Mouse (Mus musculus): ENCODE results near the gene Plxna1.

Gene Plxna1

DNA sequence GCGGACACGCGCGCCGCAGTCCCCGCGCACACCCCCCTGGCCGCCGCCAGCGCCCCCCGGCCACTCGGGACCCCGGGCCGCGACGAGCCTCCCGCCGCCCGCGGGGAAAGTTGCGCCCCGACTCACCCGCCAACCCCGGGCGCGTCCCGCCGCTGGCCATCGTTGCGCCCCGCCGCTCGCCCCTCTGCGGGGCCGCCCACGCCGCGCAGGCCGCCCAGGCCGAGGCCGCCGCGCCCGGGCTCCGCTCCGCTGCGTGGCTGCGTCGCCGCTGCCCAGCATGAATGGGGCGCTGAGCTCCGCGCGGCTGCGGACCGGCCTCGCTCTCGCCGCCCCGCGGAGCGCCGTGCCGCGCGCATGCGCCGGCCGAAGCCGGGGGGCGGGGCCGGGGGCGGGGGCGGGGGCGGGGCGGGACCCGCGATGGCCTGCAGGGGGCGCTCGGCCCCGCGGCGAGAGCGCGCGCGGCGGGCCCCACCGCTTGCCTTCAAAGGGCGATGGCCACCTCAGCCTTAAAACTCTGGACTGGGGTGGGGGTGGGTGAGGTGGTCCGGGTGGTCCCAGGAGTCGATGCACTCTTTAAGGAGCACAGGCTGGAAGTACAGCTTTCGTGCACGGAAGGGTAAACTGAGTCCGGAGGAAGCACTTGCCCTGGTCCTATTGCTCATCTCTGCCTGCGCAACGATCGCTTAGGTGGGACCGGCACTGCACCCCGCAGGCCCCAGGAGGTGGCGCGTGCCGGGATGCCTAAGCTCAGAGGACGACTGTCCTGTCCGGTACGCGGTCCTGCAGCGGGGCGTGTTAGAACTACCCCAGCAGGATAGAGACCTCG lies at the start of gene Plxna1:
Plxna1 (minus strand) TSS at position 340 of the 826 bp plus-strand sequence.
- DNase-seq (ENCODE audit: low spot score), result peak; percentile 76

DNA sequence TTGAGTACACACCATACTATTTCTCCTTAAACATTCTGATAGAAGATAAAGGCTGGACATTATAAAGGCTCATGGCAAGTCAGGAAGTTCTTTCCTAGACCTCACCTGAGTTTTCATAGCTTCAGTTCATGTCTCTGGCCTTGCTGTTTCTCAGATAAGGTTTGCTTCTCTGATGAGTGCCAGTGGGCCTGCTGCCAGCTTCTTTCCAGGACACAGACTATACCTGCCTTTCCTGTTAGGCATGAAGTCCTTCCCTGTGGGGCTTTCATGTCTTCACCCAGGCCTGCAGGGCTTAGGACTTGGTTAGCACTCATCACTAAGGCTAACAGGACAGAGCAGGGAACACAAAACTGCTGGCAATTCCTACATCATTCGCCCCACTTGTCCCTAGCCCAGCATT lies 46.6 kb upstream of the Plxna1 start:
- DNase-seq (ENCODE audit: low spot score), result no peak

DNA sequence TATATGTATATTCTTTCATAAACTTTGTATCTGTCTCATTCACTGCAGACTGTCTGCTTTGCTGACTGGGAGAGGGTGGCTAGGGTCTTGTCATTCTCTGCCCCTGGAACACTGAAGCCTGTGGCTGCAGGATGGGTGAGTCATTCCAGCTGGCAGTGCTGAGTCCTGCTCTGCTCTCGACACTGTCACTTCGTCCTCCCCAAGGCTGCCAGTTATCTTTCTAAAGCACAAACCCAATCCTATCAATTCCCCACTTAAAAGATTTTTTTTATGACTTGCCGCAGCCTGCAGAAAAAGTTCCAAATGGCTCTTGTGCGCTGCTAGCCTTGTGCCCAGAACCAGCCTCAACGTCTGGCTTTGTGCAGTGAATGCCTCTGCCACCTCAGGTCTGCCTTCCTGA lies 45.8 kb upstream of the Plxna1 start:
- no peak for DNase-seq (ENCODE audit: low spot score)

DNA sequence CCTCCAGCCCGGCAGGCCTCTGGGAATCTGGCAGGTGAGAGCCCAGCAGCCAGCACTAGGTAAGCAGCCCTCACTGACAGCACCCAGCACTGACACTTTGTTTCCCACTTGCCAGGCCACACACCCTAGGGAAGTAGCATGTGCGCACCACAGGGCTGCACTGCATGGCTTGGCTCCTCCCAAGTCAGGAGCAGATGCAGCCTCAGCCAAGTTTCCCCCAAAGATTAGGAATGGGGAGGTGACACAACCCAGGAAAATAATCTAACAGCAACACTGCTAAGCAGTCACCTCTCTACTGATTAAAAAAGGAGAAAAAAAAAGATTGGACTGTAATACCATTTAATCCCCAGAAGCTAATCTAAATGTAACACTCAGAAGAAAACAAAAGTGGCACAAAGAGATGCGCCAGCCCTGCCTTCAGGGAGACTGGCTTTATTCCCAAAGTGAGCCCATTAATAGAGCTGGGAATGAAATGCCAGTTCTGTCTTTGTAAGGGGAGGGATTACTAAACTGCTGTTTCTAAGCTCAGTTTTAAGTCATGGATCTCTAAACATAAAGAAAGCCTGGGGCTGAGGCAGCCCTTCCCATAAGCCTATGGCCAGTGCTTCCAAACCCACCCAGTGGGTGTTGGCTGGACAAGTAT lies 44.9 kb upstream of the Plxna1 start:
- DNase-seq (ENCODE audit: low spot score), result no peak

DNA sequence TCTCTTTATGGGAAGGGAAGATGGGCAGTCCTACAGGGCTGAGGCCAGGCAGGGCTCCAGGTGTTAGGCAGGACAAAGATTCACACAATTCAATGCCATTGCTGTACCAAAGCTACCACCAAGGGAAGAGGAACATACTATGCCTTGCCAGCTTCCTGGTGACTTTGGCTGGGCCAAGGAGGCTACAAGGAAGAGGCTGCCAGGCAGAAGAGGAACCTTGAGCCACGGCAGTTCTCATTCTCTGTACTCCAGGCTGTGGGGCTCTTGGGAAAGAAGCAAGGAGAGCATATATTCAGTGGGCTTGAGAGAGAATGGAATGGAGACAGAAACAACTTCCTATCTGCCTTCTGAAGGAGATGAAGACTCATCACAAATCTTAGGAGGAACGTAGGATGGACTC lies 42.5 kb upstream of the Plxna1 start:
- no peak for DNase-seq (ENCODE audit: low spot score)

DNA sequence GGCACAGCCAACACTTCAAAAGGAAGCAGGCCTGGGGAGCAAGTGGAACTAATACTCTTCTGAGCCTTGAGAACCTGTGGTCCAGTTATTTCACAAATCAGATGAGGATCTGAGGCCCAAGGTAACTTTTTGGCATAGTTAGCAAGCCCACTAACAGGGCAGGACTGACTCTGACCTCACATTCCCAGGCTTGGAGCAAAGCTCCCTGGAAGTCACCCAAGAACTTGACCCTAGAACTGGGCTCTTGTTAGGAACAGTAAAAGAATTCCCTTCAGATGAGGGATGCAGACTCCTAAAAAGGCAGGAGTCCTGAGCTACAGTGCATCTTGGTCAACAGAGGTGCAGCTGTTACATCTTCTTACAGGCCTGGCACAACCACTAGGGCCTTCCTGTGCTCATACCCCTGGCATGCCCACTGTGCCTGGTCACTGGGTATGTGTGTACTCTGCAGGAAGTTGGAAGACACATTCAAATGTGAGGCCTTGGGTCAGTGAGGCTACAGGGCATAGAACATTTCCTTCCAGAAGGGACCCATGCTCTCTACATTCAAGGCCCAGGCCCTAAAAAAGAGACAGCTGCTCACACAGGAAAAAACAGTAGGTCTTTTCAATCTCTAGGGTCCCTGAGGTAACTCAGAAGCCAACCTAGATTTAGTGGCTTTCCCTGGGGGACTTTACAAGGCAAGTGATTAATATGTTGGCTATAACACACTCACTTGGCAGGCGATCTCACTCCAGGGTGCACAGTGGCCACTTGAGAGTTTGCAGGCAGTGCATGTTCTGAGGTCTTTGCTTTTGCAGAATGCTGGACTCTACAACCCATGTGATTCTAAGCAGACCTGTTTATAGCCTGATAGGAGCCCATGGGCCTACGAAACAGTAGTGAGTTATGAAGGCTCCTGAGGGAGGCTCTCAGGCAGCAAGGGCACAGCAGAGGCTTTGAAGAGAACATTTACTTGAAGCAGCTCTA lies 41.1 kb upstream of the Plxna1 start:
- DNase-seq (ENCODE audit: low spot score), result no peak

DNA sequence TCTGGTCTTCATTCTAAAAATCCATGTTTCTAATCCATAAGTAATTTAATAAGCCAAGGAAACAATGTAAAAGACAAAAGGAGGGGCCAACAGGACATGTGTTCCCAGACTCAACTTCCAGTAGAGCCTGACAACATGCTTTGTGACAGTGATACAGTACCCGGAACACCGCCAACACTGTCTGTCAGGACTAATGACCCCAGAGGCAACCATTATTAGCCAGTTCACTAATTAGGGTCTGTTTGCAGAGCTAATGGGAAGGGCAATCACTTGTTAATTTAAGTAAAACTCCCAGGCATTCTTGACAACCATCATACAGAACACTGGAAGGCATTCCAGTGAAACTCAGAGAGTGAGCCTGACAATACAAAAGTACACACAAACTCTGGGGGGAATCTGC lies 40.0 kb upstream of the Plxna1 start:
- no peak for DNase-seq (ENCODE audit: low spot score)

DNA sequence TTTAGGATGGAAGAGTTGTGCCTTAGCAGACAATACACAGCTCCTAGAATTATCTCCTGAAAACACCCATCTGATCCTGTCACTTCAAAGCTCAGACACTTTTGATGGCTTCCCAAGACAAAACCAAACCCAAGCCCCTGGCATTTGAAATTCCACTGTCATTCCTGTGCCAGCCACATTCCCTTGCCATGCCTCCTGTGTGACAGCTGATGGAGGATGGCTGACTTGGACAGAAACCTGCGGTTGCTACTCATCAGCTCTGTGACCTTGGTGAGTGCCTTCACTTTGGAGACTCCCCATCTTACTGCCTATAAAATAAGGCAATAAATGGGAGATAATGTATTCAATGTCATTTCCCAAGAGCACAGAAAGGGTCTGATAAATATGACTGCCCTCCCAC lies 37.1 kb upstream of the Plxna1 start:
- DNase-seq (ENCODE audit: low spot score), result no peak

DNA sequence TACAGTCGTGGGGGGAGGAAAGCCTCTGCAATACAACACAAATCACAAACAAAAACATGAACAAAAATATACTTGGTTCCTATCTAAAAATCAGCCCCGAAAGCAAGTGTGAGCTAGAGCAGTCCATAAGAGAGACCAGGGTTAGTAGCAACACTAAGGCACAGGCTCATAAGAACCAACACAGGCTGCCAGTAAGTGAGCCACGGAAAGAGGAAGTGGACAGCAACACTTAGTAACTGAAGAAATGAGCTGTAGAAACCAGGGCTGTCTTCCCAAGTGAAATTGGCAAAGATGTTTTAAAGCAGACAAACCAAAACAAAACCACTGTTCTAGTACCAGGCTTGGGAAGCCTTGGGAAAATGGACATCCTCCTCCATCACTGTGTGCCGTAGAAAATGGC lies 35.5 kb upstream of the Plxna1 start:
- no peak for DNase-seq (ENCODE audit: low spot score)

DNA sequence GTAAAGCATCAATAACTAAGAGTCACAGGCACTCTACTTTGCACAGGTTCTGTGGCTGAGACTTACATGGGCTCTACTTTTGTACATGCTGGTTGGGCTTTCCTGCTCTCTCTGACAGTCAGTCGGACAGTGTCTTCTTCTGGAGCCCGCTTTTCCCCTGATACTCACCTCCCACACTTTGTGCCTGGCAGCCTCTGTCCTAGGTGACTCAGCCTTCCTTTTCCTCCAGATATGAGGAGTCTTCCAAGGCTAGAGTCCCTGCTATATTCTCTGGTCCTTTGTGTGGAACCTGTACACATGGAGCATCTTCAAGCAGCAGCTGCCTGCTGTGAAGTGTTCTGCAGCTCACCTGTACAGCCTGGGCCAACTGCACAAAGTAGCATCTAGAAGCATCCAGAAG lies 31.4 kb upstream of the Plxna1 start:
- DNase-seq (ENCODE audit: low spot score), result no peak

DNA sequence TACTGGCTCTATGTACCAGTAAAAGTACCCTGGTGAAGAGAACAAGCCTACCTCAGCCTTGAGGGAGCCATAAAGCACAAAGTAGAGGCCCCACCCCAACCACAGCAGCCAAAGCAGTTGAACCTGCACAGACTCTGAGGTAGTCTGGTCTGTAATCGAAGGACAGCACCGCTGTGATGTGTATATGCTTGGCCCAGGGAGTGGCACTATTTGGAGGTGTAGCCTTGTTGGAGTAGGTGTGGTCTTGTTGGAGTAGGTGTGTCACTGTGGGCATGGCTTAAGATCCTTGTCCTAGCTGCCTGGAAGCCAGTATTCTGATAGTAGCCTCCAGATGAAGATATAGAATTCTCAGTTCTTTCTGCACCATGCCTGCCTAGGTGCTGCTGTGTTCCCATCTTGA lies 29.8 kb upstream of the Plxna1 start:
- no peak for DNase-seq (ENCODE audit: low spot score)

DNA sequence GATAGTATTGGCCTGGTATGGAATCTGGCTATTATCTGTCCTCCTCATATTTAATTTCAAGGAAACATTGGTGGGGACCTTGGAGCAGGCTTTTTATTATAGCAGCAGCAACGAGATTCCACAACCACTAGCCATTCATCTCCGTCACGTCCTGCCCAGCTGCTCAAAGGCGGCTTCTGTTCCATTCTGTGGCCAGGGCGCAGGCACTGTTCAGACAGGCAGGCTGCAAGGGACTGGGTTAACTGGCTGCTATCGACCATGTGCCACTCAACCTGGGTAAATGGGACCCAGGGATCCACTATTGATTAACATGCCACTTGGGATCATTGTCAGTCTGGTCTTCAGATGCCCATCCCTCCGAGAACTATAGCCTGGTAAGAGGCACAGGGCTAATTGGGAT lies 27.4 kb upstream of the Plxna1 start:
- DNase-seq (ENCODE audit: low spot score), result no peak

DNA sequence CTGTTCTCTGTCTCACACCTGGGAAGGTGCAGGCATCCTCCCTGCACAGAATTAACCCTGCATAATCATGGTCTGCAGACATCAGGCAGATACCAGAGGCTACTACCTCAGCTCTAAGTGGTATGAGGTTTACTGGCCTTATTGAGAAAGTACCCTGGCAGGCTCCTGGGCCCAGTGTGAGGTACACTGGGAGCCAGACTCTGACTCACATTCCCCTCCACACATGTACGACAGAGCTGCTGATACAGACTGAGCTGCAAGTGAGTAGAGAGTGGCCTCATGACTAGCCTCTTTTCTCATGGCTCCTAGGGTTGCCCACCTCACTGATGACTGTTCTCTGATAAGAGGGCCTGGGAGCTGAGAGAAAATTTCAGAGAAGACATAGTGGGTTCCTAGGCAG lies 24.5 kb upstream of the Plxna1 start:
- no peak for DNase-seq (ENCODE audit: low spot score)

DNA sequence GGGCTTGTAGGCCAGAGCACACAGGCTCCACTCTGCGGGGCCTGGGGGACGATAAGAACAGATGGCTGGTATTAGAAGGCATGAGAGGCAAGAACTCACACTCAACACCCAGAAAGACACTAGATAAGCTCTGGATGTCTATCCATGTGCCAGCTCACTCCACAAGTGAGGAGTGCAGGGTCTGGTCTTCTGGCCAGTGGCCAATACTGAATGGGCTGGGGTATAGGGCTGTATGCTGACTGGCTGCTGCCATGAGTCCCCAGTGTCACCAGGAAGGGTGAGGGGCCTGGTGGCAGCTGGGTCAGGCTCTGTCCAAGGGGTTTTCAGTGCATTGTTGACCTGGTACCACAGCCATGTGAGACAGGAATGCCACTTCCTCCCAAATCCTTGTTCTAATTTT lies 22.3 kb upstream of the Plxna1 start:
- DNase-seq (ENCODE audit: low spot score), result no peak

DNA sequence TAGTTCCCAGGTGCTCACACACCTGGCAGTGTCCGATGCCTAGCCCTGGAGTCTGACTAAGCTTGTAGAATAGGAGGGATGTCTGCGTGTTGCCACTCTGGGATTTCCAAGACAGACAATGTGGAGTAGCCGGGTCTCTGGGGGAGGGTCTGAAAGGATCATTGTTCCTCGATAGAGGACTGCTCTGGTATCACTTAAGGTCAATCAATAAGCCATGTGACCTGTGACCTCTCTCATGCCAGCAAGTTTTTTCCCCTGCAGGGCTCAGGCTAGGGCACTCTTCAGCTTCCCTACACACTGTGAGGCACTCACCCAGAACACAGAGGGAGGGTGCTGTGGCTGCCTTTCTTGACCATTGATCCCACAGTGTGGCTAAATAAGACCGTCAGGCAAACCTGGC lies 19.4 kb upstream of the Plxna1 start:
- no peak for DNase-seq (ENCODE audit: low spot score)

DNA sequence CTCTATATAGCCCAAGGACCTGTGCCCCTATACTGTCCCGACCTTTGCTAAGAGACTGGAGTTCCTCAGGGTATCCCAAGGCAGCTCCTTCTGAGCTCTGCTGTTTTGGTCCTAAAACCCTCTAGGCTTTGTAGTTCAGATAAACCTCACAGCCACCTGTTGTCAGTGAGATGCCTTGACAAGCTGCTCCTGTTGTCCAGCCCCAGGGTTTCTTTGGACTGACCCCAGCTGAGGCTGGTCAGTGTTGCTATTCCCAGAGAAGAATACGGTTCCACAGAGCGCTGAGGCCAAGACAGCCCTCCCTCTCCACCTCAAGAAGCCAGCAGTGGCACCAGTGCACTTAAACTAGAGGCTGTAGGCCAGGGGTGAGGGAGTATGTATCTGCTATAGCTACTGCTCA lies 18.8 kb upstream of the Plxna1 start:
- DNase-seq (ENCODE audit: low spot score), result no peak

DNA sequence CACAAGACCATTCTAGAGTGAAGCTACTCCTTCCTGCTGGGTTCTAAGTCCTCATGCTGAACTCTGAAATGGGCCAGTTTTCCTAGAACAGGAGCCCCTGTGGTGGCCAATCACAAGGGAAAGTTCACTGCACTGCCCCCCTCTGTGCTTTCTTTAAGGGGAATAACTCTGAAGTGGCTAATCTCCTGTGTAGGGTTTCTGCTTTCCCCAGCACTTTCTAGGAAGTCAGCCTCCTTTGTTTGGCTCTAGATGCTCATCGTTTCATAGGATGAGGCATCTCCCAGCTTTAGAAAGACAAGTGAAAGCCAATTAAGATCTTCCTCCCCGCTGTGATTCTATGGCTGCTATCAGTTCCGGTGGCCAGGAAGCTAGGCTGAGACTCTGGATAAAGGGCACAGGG lies 18.3 kb upstream of the Plxna1 start:
- no peak for DNase-seq (ENCODE audit: low spot score)

DNA sequence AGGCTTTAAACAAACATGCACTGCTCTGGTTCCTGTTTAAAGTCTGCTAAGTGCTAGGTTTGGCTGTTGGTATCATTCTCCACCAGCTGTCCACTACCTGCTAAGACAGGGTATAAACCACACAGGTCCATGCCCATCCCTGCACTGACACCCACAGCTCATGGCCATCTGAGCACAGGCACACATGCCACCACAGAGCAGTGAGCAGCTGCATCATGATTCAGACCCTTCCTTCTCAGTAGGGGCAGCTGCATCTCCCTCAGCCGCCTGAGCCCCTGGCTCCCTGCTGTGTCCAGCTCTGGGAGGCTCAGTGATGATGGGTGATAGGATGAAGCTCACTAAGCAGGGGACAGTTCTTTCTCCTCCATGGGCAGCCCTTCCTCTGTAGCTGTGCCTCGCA lies 15.8 kb upstream of the Plxna1 start:
- no peak for DNase-seq (ENCODE audit: low spot score)

DNA sequence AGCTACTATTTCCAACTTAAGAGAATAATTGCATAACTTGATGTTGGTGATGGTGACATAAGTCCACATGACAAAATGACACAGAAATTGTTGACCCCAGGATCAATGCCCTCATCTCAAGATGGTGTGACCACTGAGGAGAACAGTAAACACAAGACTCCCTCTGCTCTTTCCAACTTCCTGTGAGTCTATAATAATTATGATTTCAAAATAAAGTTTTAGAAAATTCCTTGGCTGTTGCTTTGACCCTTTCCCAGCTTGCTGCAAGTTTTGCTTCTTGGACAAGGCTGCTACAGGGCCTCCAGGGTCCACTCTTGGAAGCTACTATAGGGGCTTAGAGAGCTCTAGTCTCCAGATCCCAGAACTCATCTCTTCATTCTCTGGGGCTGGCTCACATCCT lies 6.4 kb upstream of the Plxna1 start:
- DNase-seq (ENCODE audit: low spot score), result no peak

DNA sequence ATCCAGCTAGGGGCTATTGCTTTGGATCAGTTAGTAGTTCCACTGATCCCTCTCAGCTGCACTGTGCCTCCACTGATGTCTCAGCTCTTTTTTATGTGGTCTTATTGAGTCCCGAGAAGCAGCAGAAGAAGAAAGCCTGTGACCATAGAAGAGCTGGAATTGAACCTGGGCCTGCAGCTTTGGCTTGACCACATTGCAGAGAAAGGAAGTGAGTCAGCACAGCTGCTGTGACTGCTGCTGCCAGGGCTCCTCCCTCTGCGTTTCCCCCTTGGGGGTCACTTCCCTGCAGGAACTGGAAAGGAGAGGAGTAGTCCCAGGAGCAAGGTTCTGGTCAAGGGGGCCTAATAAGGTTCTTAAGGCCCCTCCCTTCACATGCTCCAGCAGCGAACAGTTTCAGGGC lies 1.9 kb upstream of the Plxna1 start:
- no peak for DNase-seq (ENCODE audit: low spot score)

DNA sequence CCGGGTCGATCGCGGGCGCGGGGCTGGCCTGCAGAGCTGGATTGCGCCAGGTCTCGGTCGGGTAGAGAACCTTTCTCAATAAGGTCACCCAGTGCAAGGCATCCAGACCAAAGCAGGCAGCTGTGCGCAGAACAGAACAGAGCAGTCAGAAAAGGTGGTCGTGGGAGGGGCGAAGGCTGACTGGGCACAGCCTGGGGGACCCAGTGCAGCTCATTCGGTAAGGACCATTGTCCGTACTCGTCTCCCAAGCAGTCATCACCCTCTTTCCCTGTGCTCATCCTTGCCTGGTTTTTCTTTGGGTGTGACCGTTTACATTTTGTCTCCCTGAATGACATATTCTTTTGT lies 659 bp upstream of the Plxna1 start:
- DNase-seq (ENCODE audit: low spot score), result no peak

DNA sequence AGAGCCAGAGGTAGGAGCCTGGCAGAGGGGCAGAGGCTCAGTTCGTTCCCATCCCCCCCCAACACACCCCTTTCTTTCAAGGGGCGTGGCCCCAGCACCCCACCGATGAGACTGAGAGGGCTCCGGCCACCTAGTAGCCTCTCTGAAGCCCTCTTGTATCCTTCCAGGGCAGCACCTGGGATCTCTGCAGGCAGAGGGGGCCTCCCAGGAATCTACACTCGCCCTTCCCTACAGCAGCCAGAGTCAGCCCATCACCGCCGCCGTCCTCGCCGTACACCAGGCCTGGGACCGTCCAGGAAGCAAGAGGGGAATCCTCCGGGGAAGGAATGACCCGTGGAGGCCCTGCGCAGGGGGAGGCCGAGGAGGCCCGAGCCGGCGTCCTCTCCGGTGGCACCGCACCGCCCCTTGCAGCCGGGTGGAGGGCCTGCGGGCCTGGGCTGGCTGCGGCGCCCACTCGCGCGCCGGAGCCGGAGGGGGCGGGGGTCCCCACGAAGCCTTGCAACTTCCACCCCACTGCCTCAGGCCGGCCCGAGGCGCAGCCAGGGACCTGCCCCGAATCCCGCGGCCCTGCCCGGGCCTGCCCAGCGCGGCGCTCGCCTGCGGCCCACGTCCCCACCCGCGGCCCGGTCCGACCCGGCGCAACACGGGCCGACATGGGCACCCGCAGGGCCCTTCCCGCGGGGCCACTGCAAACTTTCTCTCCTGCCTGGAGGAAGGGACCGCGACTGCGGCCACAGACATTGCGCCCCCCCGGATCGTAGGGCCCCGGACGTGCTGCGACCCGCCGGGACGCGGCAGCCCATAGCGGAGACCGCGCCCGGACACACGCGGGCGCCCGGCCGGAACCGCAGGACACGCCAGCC lies 771 bp downstream of the Plxna1 start:
- DNase-seq (ENCODE audit: low spot score), result peak; percentile 72

All from testis, postnatal 10 days (tissue).